Mouse (Mus musculus): ENCODE measurements around the gene Btbd35f21.
"Not testable (repeated sequence)": the region's sequence is repeated elsewhere in the genome, so short reads cannot be mapped to it uniquely, and the experiment has no call there.

The Btbd35f21 gene

GRCm38 (mm10) chrX:32725809-32726208 is at the start of gene Btbd35f21:
Btbd35f21 (plus strand) TSS chrX:32726109.
- DNase-seq: not testable (repeated sequence)

All from liver (tissue).